Mouse (Mus musculus): ENCODE results near the gene Lekr1. TPM values are rescaled to one million over a fixed set of nuclear protein-coding genes. Genes with fewer than 3 reads are reported as not detected.

The Lekr1 gene
- polyA plus RNA-seq (2014; fragmentation: Illumina TruSeq; extraction: RNeasy Lipid Tissue Mini Kit (QIAGEN cat#74804); ENCODE audit: low read depth, low replicate concordance): 2.0 TPM

GRCm38 (mm10) chr3:65665977-65666766 is at the start of gene Lekr1:
Lekr1 (plus strand) TSS chr3:65666228.

Other genes with a start within 250 kb of the Lekr1 start
- gene Tiparp, start 137.8 kb upstream of the Lekr1 start, polyA plus RNA-seq (2014; fragmentation: Illumina TruSeq; extraction: RNeasy Lipid Tissue Mini Kit (QIAGEN cat#74804); ENCODE audit: low read depth, low replicate concordance): 8.0 TPM

Measured in heart, adult 10 weeks (tissue).